Mouse (Mus musculus) small intestine, adult 2 months (tissue): ENCODE data around the gene Srsf4. TPM values are rescaled to one million over a fixed set of nuclear protein-coding genes. Genes with fewer than 3 reads are reported as not detected.

Experiments used
- H3K27ac ChIP-seq: fragments of 200-500 bp; 2 replicates; pipeline ENCODE4 v1.5.1; 2012; ENCODE audit warnings: low read depth, low read length, control low read depth, inconsistent platforms; ENCODE audit not compliant: insufficient read depth
- H3K27me3 ChIP-seq: fragments of 200-500 bp; 2 replicates; pipeline ENCODE4 v1.6.1; 2012; ENCODE audit warnings: mild to moderate bottlenecking, moderate library complexity, low read length, inconsistent platforms; ENCODE audit not compliant: control insufficient read depth, insufficient read depth
- H3K36me3 ChIP-seq: fragments of 200-500 bp; 2 replicates; pipeline ENCODE4 v1.6.1; 2012; ENCODE audit warnings: mild to moderate bottlenecking, low read length, control low read depth, inconsistent platforms; ENCODE audit not compliant: control insufficient read depth, insufficient read depth
- H3K4me1 ChIP-seq: fragments of 200-500 bp; 2 replicates; pipeline ENCODE4 v1.6.1; 2012; ENCODE audit warnings: low read length, inconsistent platforms, mixed read lengths; ENCODE audit not compliant: control insufficient read depth, insufficient read depth, insufficient read length
- H3K4me3 ChIP-seq: fragments of 200-500 bp; 2 replicates; pipeline ENCODE4 v1.5.1; 2012; ENCODE audit warnings: low read depth, mild to moderate bottlenecking, control low read depth, inconsistent platforms, low read length, moderate library complexity
- CTCF ChIP-seq: fragments of 200-500 bp; IDR thresholded peaks from 2 replicates; pipeline ENCODE4 v1.5.1; 2012; ENCODE audit warnings: low read depth, mild to moderate bottlenecking, control low read depth, inconsistent platforms, low read length, moderate library complexity, mixed read lengths; ENCODE audit not compliant: insufficient replicate concordance, insufficient read length; ENCODE audit errors: extremely low read depth
- POLR2A ChIP-seq: fragments of 200-500 bp; IDR thresholded peaks from 2 replicates; pipeline ENCODE4 v1.6.1; 2012; ENCODE audit warnings: low read depth, mild to moderate bottlenecking, control low read depth, inconsistent platforms, low read length, moderate library complexity
- WGBS: fragments of 180-500 bp; shearing (Covaris S2); methylation state at CpG from one replicate; pipeline ENCODE4 v1.1.7; 2018; 5-methylcytosine and 5-hydroxymethylcytosine counted together
- polyA plus RNA-seq: library from polyadenylated mRNA; depleted of rRNA; stranded (reverse); fragments of >200 nt; gene quantifications from 2 replicates; pipeline ENCODE4 v1.2.3, GENCODE M21; 2012

The Srsf4 gene
- polyA plus RNA-seq, 1 experiment = 31.5 TPM

DNA sequence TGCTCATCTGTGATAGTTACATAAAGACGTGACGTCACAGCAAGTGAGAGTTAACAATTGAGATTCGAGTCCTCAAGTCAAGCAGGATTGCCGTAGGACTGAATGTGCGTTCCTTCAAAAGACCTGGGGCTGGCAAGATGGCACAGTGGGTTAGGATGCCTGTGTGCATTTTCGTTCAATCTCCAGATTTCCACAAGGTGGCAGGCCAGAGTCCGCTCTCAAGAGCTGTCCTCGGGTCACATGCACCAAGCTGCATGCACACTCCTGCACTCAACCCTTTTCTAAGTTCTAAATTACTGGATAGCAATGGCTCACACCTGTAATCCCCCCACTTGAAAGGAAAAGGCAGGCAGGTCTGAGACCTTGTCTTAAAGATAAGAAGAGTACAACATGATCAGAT is 31.1 kb downstream of the Srsf4 start:
- no peak for TF ChIP-seq POLR2A
- peak; percentile 49; the same call in 1 of the 2 replicates for TF ChIP-seq CTCF
- H3K27ac ChIP-seq = no peak overlapping the region
- 55% methylated on average over 8 of the region's 8 CpGs for WGBS
- H3K36me3 ChIP-seq = peaks cover 28% of the 10 kb centered on the region
- H3K4me1 ChIP-seq = no peaks in the 10 kb centered on the region
- H3K27me3 ChIP-seq = no peaks in the 10 kb centered on the region
- no peak overlapping the region for H3K4me3 ChIP-seq

DNA sequence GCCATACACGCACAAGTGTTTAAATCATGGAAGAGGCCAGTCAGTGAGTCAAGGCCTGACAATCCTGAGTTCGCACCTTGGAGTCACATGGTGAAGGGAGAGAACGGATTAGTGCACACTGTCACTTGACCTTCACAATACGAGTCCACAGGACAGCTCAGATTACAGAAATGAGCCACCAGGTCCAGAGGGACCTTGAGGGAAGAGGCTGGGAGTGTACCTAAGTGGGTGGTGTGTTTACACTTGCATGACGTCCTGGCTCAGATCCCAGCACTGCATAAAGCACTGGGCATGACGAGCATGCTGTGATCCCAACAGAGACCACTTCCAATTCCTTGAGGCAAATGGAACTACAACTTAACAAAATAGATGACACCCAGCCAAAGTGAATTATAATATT is 33.0 kb downstream of the Srsf4 start:
- WGBS = 23% methylated on average over 6 of the region's 6 CpGs
- peaks cover 2% of the 10 kb centered on the region; the same call in 1 of the 2 replicates for H3K4me1 ChIP-seq

GRCm38 (mm10) chr4:131907912-131908311 is 34.5 kb downstream of the Srsf4 start:
- WGBS = 96% methylated on average over 3 of the region's 3 CpGs
- H3K27ac ChIP-seq = no peak overlapping the region
- H3K4me3 ChIP-seq = no peak overlapping the region

More for the DNA sequence above, 33.0 kb downstream of the Srsf4 start:
- H3K27ac ChIP-seq = no peak overlapping the region
- no peak for TF ChIP-seq POLR2A
- TF ChIP-seq CTCF = no peak
- no peak overlapping the region for H3K4me3 ChIP-seq
- H3K27me3 ChIP-seq = no peaks in the 10 kb centered on the region
- peaks cover 9% of the 10 kb centered on the region for H3K36me3 ChIP-seq

GRCm38 (mm10) chr4:131910237-131910994 is 37.0 kb downstream of the Srsf4 start:
- Histone ChIP-seq H3K27ac (peak overlapping the region; percentile 46; the same call in 1 of the 2 replicates), H3K4me1 (peaks cover 6% of the 10 kb centered on the region), H3K4me3 (peak overlapping the region; percentile 29), H3K27me3 (peaks cover 12% of the 10 kb centered on the region), H3K36me3 (no peaks in the 10 kb centered on the region)
- TF ChIP-seq CTCF (no peak), POLR2A (no peak)
- WGBS = 4% methylated on average over 20 of the region's 21 CpGs

More at GRCm38 (mm10) chr4:131907912-131908311, 34.5 kb downstream of the Srsf4 start:
- Histone ChIP-seq H3K36me3 (0 out of 2 replicates have a peak, but pooled peaks cover 1% of the 10 kb centered on the region), H3K27me3 (no peaks in the 10 kb centered on the region), H3K4me1 (peaks cover 2% of the 10 kb centered on the region; the same call in 1 of the 2 replicates)
- peak; percentile 49; the same call in 1 of the 2 replicates for TF ChIP-seq CTCF
- TF ChIP-seq POLR2A = no peak

DNA sequence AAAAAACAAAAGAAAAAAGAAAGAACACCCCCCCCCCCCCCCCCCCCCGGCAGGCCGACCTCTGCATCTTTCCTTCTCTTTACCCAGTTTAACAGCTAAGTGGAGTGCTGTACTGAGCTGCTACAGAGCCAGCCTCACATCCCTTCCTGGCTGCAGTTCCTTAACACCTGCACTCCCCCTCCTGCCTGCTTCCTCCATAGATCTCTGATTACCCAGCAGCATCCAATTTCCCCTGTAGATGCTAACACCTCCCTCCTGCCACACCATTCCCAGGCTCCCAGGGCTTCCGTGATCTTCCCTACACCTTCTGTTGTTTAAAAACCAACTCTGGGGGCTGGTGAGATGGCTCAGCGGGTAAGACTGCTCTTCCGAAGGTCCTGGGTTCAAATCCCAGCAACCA is 38.1 kb downstream of the Srsf4 start:
- no peak overlapping the region for H3K27ac ChIP-seq
- H3K27me3 ChIP-seq = peaks cover 21% of the 10 kb centered on the region
- no peaks in the 10 kb centered on the region for H3K36me3 ChIP-seq
- peaks cover 10% of the 10 kb centered on the region for H3K4me1 ChIP-seq
- no peak overlapping the region for H3K4me3 ChIP-seq
- TF ChIP-seq CTCF (no peak), POLR2A (no peak)
- 51% methylated on average over 5 of the region's 5 CpGs for whole genome bisulfite sequencing

GRCm38 (mm10) chr4:131913526-131913925 is 40.1 kb downstream of the Srsf4 start:
- Histone ChIP-seq H3K27ac (no peak overlapping the region), H3K4me3 (no peak overlapping the region), H3K4me1 (peaks cover 10% of the 10 kb centered on the region), H3K36me3 (no peaks in the 10 kb centered on the region), H3K27me3 (peaks cover 21% of the 10 kb centered on the region)
- TF ChIP-seq CTCF (no peak), POLR2A (no peak)
- 76% methylated on average over 10 of the region's 10 CpGs for WGBS

DNA sequence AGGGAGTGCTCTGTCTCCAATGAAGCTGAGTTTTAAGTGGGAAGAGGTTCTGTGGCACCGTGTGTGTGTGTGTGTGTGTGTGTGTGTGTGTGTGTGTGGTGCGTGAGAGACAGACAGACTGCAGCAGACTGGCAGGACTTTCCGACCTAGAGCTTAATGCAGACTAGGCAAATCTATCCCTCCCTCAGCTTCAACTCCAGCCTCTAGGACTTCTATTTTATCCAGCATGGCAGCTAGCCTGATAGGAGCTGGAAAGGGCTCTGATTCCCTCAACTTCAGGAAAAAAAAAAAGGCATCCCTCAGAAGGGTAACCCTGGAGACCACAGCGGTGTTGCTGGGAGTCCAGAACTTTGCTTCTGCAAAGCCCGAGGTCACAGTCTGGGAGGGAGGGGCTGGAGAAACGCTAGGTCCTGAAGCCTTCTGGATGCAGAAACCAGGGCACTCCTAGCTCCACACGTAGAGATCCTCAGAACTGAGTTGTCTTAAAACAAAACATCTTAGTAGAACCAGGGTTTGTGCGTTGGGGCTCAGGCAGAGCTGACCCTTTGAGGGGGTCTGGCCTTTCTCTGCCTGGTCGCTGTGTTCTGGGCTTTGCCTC is 40.7 kb downstream of the Srsf4 start:
- 68% methylated on average over 9 of the region's 9 CpGs for WGBS
- Histone ChIP-seq H3K36me3 (no peaks in the 10 kb centered on the region), H3K4me1 (peaks cover 10% of the 10 kb centered on the region), H3K27me3 (peaks cover 21% of the 10 kb centered on the region), H3K27ac (no peak overlapping the region), H3K4me3 (no peak overlapping the region)
- TF ChIP-seq POLR2A (no peak), CTCF (no peak)
